Mouse (Mus musculus) urinary bladder, postnatal 25 days (tissue): ENCODE measurements at regions not wholly inside any gene's neighbourhood (a gene's known extent, or its start where the extent isn't known, plus 50 kb on each side); places are given as distances from the start of the nearest gene placed in this dataset.
"Not testable (repeated sequence)": the region's sequence is repeated elsewhere in the genome, so short reads cannot be mapped to it uniquely, and the experiment has no call there.

Experiments used
- DNase-seq: peaks from one replicate; pipeline ENCODE4 v3.0.0; 2022; ENCODE audit warnings: low spot score

DNA sequence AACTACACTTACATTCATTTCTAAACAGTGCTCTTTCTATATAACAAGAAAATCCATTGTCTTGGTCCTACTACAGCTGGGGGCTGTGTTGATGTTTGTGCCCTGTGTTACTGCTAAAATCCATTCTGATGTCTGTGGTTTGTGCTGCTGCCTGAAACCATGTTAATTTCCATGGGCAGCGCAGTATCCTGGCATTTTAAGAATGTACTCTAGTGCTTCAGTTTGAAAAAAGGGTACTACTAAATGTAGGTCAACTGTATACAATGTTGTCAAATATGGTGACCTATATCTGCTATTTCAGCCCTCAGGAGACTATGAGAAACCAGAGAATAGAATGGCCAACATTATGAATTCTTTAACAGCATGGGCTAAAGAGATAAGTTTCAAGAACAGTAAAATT, 1052.2 kb downstream of the Hace1 start:
- DNase-seq = no peak

DNA sequence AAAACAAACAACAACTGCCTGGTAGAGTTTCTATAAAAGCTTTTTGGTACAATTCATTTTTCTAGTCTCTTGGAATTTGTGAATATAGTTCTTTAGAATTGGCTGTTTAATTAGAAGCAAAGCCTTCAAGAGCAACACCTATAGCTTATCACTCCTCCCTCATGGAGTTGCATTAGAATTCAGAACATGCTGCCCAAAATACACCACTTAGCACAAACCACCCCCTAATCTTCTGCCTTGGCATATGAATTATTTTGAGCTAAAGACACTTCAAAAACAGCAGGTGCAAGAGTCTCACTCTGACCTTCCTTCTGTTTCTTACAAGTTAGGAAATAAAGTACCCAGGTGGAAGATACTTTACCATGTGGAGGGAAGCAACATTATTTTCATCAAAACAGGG, 1085.4 kb downstream of the Hace1 start:
- no peak for DNase-seq

DNA sequence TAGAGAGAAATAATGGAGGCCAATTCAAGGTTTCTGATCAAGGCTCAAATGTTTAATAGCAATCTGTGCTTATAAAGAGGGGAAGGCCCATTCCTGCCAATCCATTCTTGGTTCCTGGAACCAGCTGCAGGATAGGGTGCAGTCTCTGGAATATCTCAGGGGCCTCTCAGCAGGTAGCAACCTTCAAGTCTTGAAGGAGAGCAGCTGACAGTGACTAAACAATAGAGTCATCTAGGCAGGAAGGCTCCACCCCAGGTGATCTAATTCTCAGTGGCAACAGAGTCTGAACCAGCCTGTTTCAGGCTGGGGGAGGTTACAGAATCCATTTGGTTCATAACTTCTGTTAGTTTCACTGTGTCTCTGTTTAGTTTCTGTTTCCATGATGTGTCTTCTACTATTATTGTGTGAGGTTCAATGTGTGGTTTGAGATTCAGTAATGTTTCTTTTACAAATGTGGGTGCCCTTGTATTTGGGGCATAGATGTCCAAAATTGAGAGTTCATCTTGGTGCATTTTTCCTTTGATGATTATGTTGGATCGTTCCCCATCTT, 1112.3 kb downstream of the Hace1 start:
- DNase-seq = not testable (repeated sequence)

DNA sequence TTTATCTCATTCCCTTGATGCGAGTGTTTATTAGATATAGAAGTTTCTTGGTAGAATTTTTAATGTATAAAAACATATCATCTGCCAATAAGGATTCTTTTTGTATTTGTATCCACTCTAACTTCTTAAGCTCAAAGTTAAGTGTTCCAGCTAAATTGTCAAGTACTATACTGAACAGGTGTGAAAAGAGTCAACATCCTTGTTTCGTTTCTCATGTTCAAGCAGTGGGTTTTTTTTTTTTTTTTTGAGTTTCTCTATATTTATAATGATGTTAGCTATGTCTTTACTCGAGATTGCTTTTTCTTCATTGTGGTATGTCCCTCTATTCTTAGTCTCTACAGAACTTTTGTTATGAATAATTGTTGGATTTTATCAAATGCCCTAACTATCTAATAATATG, 1115.0 kb downstream of the Hace1 start:
- no peak for DNase-seq

DNA sequence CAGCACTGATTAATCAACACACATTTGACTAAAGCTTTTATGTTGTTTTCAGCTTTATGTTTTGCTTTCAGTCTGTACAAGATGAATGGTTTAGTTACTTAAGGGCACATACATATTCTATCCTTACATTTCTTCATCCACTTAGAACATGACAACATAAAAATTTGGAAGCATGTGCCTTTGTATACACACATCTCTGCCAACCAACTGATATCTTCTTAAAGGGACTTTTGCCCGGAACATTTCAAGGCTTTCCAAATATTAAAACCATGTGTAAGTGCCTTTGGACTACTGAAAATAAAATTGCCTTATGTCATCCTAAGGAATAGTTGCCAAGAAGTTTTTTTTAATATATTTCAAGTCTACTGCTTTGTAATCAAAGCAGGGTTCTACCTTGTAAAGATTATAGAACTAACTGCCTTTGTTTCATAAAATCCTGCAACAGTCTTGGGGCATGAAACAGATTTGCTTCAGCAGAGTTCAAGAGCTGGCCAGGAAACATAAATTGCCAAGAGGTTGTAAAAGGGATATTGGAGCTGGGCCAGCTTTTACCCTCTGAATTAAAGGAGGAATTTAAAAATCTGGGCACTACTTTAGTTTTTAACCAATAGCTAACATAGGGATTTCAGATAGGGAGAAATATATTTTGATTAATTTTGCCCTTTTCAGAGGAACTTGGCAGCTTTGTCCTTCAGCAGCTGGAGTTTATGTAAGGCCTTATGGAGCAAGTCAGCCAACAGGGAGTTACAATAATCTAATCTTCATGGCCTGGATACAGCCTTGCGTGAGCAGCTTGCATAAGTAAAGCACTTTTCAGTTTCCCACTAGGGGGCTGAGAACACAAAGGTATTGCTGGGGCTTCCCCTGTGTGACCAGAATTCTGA, 1120.0 kb downstream of the Hace1 start:
- peak; percentile 2 for DNase-seq

DNA sequence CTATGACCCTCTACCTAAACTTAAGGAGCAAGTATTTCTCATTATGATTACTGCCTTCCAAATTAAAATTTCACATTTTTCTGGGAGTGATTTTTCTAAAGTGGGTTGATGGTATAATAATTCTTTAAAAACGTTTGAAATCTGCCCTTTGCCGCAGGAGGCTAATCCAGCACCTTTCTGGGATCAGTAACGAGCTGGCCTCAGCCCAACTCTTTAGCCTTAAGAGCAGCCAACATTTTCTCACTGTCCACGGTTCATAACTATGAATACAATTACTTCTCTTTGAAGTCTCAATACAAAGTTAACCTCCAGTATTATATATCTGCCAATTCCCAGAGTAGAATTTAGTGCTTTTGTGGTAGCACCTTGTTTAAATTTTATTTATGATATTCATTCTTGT, 1123.6 kb downstream of the Hace1 start:
- DNase-seq = no peak

DNA sequence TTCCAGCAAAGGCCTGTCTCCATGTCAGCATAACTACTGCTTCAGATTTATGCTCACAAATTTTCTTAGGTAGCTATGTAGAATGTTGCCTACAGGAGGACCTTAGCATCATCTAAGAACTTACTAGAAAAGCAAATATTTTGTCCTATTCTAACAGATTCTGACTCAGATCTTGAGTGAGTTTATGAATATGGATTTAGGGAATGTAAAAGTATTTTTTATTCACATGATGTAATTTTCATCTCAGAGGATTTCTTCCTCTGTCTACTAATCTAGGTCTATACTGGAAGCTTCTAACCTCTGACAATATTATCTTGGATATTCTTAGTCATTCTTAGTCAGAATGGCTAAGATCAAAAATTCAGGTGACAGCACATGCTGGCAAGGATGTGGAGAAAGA, 1130.4 kb downstream of the Hace1 start:
- DNase-seq = not testable (repeated sequence)

DNA sequence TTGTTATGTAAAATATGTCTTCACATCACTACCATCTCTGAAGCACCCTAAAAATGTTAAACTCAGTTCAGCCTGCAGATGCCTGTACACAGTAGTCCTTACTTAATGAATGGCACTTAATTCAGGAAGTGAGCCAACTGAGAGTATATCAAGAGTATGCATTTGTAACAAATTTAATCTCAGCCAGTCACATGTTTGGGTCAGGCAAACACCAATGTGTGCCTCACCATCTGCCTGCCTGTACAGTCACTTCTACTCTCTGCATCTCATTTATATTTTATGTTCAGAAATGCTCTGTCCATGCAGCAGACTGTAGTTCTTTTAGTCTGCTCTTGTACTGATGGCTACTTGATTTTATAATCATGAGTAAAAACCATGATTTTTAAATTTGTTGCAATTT, 1135.1 kb downstream of the Hace1 start:
- no peak for DNase-seq

DNA sequence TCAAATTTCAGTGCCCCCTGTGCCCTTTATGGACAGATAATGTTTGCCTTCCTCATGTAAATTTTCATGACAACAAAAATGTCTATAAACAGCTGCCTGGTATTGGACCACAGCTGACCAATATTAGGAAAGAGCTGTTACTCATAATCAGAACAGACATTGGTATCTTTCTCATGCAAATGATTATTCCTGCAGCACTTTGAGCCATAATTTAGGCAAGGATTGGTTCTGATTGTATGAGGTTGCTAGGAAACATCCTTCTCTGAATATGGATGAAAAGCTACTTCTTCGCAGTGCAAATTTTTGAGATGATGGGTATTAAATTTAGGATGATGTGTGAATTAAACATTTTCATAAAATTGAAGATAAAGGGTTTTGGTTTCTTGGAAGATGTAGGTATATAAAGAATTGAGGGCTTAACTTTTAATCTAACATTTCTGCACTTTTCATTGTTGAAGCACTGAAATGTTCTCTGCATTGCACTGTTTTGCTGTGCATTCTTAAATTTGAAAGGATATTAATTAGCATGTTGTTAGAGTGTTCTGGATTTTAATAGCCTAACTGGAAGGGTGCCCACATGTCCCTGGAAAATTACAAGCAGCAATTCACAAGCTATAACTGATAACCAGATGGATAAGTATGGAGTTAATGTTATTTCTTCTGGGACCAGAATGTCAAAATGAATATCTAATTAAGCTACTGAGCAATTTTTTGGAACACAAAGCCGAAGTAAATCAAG, 1140.9 kb downstream of the Hace1 start:
- DNase-seq = no peak

DNA sequence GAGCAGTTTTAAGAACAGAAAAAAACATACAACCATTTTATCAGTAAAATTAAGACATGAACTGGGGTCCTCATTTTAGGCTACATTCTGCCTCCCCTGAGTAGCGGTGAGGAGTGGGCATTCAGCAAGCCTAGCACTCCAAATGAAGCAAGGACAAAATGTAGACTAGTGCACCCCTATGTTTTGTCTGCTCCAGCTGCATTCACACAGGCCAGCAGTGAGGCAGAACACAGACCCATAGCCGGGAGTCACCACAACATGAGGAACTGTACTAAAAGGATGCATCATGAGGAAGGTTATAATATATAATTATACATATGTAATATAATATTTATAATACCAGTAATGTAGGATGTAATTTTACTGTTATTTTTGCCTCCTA, 1141.5 kb downstream of the Hace1 start:
- no peak for DNase-seq

DNA sequence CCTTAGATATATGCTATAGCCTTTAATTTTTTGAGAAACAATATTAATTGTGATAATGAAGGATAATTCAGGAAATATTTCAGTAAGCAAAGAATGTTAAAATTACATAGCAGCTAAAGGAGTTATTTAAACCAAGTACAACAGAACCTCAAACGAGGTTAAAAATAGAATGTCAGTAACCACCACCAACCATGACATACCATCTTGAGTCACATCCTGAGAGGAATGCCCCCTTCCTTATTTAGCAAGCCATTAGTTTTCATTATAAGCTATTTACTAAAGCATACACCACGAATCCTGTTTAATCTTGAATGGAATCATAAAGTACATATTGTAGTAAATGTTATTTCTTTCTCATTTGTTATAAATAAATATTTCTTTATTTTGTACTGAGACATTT, 1146.0 kb downstream of the Hace1 start:
- no peak for DNase-seq

DNA sequence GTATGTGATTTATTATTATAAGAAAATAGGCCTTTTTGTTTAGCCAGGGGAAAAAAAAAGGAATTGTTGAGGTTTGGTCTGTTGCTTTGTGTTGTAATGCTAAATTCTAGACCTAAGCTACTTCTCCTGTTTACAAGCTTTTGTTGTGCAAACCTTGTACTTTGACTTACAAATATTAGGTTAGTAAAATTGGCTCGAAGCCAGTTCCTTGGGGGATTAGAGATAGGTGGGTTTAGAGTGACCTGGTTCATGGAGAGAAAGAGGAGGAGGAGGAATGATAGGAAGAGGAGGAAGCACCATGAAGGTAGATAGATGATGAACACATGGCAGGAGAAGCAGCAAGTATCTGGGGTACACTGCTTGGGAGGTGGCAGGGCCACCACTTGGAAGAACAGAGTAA, 1153.0 kb downstream of the Hace1 start:
- DNase-seq = no peak

DNA sequence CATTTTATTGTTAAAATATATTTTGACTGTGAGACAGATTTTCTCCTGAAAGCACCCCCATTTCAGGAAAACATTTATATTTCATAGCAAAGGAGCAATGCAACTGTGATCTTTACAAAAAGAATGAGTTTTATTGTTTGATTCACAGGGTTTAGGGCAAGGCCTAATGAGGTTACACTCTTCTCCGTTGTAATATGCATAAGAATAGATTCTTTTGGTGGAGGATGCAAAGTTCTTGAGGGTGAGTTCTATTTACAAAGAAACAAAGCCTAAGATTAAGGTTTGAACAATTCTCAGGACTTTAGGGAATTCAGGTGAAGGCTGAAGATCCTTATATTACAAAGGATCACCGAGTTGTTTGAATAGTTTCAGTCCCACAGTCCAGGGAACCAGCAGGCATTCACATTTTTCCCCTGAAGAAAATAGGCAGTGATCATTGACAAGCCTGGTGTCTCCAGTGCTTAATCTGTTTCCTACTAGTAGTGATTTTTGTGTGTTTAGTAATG, 1156.2 kb downstream of the Hace1 start:
- DNase-seq = no peak

DNA sequence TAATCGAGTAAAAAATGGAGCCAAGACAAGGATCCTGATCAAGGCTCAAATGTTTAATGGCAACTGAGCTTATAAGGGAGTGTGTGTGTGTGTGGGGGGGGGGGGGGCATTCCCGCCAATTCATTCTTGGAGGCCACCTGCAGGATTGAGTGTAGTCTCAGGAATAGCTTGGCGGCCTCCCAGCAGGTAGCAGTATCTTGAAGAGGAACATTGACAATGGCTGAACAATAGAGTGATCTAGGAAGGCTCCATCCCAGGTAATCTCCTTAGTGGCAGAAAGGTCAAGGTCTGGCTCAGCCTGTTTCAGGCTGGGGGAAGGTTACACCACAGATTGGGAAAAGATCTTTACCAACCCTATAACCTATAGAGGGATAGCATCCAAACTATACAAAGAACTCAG, 1163.5 kb downstream of the Hace1 start:
- DNase-seq = no peak

DNA sequence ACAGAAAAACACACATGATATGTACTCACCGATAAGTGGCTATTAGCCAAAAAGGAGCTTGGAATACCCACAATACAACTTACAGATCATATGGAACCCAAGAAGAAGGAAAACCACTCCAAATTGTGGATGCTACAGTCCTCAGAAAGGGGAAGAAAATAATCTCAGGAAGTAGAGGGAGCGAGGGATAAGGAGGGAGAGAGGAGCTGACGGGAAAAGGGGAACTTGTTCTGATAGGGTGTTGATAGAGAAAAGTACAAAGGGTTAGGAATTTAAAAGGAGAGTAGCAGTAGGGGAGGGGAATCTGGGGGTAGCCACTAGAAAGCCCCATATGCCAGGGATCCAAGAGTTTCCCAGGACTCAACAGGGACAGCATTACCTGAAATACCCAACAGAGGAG, 1164.5 kb downstream of the Hace1 start:
- DNase-seq = no peak

DNA sequence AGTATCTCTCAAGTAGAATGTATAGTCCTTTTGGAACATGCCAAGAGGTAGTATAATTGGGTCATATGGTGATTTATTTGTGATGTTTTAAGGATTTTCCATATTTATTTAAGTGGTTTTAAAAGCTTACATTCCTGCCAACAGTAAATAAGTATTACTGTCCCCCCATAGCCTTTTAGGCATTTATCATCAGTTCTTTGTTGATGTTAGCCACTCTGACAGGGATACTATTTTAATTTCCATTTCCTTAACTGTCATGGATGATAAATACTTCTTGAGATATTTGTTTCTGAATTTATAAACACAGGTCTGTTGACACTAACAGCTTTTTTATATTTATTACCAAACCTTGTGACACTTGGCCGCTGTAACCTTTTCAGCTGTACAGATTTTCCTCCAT, 1183.3 kb downstream of the Hace1 start:
- DNase-seq = no peak

DNA sequence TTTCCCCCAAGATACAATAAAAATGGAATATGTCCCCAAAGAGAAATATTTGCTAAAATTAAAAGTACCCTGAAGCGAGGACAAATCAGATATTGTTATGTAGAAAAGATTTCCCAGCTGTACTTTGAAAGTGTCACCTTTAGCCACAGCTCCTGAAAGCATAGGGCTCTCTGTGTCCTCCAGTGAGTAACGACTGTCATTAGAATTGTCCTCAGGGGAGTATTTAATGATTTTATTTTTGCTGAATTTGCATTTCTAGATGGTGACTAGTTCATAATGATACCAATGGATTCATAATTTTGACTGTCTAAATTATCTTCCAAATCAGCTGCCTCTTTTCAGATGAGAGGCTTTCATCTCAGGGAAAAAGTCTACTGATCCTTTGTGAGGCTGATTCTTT, 1201.1 kb downstream of the Hace1 start:
- no peak for DNase-seq

DNA sequence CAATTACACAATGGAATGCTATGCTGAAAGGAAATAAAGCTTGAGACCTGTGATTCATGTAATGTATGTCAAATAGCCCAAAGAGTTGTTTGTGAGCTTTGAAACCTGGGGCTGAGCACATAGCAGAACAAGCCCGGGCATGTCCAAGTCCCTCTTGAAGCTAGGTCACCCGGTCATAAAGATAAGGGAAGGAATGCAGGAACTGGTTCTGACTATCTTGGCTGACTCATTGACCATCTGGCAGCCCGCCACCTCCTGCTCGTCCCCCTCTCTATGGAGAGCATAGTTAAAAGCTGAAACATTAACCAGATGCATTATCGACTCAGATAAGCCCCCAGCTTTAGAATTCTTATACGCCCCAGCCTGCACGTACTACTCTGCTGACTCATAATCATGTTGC, 1208.1 kb downstream of the Hace1 start:
- DNase-seq = peak; percentile 65

DNA sequence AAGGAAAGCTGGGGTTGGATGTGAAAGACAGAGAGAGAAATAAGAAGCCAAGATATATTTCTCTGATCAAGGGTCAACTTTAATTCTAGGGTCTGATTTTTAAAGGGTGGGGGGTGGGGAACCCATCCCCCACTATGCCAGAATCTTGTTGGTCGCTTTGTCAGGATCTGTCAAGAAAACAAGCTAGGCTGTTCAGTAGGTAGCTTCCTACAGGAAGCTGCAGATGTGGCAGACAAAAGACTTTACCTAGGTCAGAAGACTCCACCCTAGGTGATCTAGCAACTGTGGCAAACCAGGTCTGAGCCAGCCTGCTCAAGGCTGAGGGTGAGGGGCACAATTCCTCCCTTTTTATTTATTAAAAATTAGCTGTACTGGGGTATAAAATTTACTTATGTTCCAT, 1236.6 kb downstream of the Hace1 start:
- no peak for DNase-seq

DNA sequence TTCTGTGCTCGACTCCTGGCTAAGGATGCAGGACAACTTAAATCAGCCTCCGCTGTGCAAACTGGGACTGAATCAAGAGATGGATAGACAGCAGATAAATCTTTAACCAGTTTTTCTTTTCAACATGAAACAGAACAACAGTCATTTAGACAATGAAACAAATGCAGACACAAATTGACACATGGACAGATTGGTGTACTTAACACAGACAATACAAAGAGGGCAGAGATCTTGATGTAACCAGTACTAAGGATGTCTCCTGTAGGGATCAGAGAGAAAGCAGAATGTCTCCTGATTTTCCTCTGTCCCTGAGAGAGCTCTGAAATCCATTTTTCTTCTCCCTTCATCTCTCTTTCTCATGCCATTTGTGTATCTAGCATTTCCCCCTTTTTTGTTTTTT, 1241.5 kb downstream of the Hace1 start:
- DNase-seq = no peak

DNA sequence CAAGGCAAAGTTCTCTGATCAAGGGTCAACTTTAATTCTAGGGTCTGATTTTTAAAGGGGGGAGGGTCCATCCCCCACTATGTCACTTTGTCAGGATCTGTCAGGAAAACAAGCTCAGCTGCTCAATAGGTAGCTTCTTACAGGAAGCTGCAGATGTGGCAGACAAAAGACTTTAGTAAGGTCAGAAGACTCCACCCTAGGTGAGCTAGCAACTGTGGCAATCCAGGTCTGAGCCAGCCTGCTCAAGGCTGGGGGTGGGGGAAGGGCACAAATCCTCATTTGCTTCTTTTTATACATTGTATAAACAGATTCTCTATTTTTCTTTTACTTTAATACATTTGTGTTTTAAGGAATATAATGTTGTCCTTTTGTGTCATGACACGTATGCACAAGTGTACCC, 1242.3 kb downstream of the Hace1 start:
- DNase-seq = no peak

DNA sequence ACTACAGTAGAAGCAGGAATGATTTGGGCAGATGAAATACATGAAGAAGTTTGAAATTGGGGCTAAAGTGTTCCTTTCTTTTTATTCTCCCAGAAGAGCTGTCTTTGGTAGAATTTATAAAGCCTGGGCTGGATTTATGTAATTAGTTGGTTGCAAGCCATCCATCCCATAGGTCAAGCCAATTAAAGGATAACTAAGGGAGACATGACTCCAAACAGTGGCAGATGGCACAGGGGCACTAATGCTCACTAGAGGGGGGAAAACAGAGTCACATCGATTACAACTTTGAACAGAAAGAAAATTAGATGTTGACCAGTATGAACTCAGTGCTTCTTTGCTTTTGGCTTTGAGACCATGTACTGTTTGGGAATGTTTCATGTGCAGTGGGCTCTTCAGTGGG, 1246.2 kb downstream of the Hace1 start:
- no peak for DNase-seq

DNA sequence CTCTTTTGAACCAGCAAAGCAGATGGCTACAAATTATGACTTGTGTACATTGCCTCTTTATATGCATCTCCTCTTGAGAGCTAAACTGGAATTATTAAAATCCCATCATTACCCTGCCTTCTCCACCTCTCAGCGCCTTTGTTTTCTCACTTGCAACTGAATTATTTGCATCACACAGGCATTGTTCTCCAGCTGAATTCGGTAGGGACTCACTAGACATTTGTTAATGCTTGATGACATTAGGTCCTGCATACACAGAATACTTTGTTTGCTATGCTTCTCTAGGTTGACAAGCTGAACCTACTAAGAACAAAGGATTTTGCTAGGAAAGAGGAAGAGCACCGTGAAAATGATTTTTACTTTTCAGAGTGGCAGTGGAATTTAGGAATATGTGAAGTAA, 1248.4 kb downstream of the Hace1 start:
- DNase-seq = no peak
